In the genomic region with DNA sequence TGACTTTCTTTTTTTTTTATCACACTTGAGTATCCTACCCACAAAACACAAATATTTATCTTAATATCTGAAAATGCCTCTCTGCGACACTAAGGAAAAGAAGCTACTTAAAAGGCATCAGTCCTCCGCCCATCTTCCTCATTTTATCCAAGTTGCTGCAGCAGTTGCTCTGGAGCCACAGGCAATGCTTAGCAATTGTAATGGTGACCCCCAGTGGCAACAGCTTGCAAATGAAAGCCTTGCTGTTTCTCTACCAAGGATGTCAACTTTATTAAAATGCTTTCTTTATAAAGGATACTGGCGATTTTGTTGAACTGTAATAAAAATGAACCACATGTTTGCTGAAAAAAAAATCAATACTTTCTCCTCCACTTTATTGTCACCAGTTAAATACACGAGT, we compare ENCODE assay signal across 10 mouse cellular contexts. TPM values are rescaled to one million over a fixed set of nuclear protein-coding genes. Genes with fewer than 3 reads are reported as not detected.
DNase-seq lines count a peak whose midpoint lies in the region; ATAC-seq and TF ChIP-seq lines count a peak whose summit lies in the region.
"Had no signal": no experiment of that assay in that cellular context is flagged by ENCODE, and none has a peak within 500 bp of the region (broad histone marks: within the 10 kb centered on the region; RNA-seq: fewer than 3 reads in every experiment).

No protein-coding gene starts in this region.

- TF ChIP-seq CTCF in liver, postnatal 0 days (IDR thresholded peaks at IDR 0.05; ENCODE audit: low read depth): peak; percentile 38
- peak; percentile 55; the same call in 1 of the 2 replicates for TF ChIP-seq CTCF in brain, embryonic 14.5 days (IDR thresholded peaks at IDR 0.05; ENCODE audit: borderline replicate concordance, extremely low read depth, insufficient read depth, insufficient read length)

- no peaks in the 10 kb centered on the region for H3K9me3 ChIP-seq in forebrain, embryonic 14.5 days (replicated peaks; ENCODE audit: control insufficient read depth, low read length)
- no peaks in the 10 kb centered on the region for H3K9me3 ChIP-seq in forebrain, embryonic 10.5 days
- no peaks in the 10 kb centered on the region for H3K9me3 ChIP-seq in liver, postnatal 0 days (ENCODE audit: low read length)

- no peak for TF ChIP-seq EP300 in liver, postnatal 0 days (IDR thresholded peaks at IDR 0.05; ENCODE audit: low read depth)

- H3K27ac ChIP-seq in forebrain, embryonic 14.5 days (ENCODE audit: low read depth, low read length): no peak overlapping the region
- no peak overlapping the region for H3K27ac ChIP-seq in forebrain, embryonic 10.5 days
- H3K27ac ChIP-seq in liver, postnatal 0 days (ENCODE audit: low read depth): no peak overlapping the region

- H3K27me3 ChIP-seq in forebrain, embryonic 14.5 days (replicated peaks; ENCODE audit: control insufficient read depth, insufficient read depth, low read length): no peaks in the 10 kb centered on the region
- no peaks in the 10 kb centered on the region for H3K27me3 ChIP-seq in forebrain, embryonic 10.5 days (ENCODE audit: poor library complexity, severe bottlenecking)
- H3K27me3 ChIP-seq in liver, postnatal 0 days (ENCODE audit: insufficient read depth, low read length): no peaks in the 10 kb centered on the region

- H3K36me3 ChIP-seq in forebrain, embryonic 14.5 days (ENCODE audit: control insufficient read depth, insufficient read depth, low read length): no peaks in the 10 kb centered on the region
- H3K36me3 ChIP-seq in forebrain, embryonic 10.5 days (replicated peaks): no peaks in the 10 kb centered on the region
- H3K36me3 ChIP-seq in liver, postnatal 0 days (replicated peaks; ENCODE audit: insufficient read depth, low read length): no peaks in the 10 kb centered on the region

- DNase-seq in forebrain, embryonic 14.5 days (ENCODE audit: low spot score): peak; percentile 63
- no peak for DNase-seq in forebrain, embryonic 10.5 days (ENCODE audit: extremely low spot score, low spot score)
- DNase-seq in liver, postnatal 0 days: peak; percentile 11
- DNase-seq in liver: no peak
- peak; percentile 77 for DNase-seq in brain, embryonic 14.5 days (ENCODE audit: low read depth)
- DNase-seq in mesoderm, embryonic 11.5 days (ENCODE audit: low read depth, low spot score): peak; percentile 11
- no peak for DNase-seq in heart, postnatal 36 days
- DNase-seq: lung, adult 18-20 months had no signal

- H3K4me2 ChIP-seq in forebrain, embryonic 14.5 days (ENCODE audit: low read length): no peak overlapping the region
- no peak overlapping the region for H3K4me2 ChIP-seq in liver, postnatal 0 days (ENCODE audit: low read depth, low read length)

- TF ChIP-seq POLR2A in brain, embryonic 14.5 days (IDR thresholded peaks at IDR 0.05; ENCODE audit: borderline replicate concordance, extremely low read depth, insufficient read depth, insufficient read length, poor library complexity, severe bottlenecking): no peak

- no peaks in the 10 kb centered on the region for H3K4me1 ChIP-seq in forebrain, embryonic 14.5 days (ENCODE audit: control insufficient read depth, insufficient read depth, low read length)
- H3K4me1 ChIP-seq in forebrain, embryonic 10.5 days: no peaks in the 10 kb centered on the region
- no peaks in the 10 kb centered on the region for H3K4me1 ChIP-seq in liver, postnatal 0 days (ENCODE audit: insufficient read depth)

- intact Hi-C loops in heart, postnatal 36 days (cut with DNase I): no loop called here

- 47% methylated on average over 4 of the region's 4 CpGs for WGBS in forebrain, embryonic 14.5 days
- WGBS in forebrain, embryonic 10.5 days: 49% methylated on average over 4 of the region's 4 CpGs
- 24% methylated on average over 4 of the region's 4 CpGs for WGBS in liver, postnatal 0 days (ENCODE audit: insufficient replicate concordance)

- H3K9ac ChIP-seq in forebrain, embryonic 14.5 days (ENCODE audit: low read length): no peak overlapping the region
- no peak overlapping the region for H3K9ac ChIP-seq in liver, postnatal 0 days (replicated peaks)

- ATAC-seq in forebrain, embryonic 14.5 days: no peak
- ATAC-seq in liver, postnatal 0 days: no peak
- ATAC-seq in erythroblast, adult 5-6 weeks (replicated peaks; ENCODE audit: low FRiP score, poor library complexity, severe bottlenecking): no peak

- no peak overlapping the region for H3K4me3 ChIP-seq in forebrain, embryonic 14.5 days (ENCODE audit: low read depth, low read length)
- H3K4me3 ChIP-seq in forebrain, embryonic 10.5 days: no peak overlapping the region
- H3K4me3 ChIP-seq in liver, postnatal 0 days (ENCODE audit: low read depth, low read length): no peak overlapping the region

RNA-seq across cellular contexts. Expression of a gene that starts 2.0 kb away (rescaled TPM):
- polyA plus RNA-seq in forebrain, embryonic 14.5 days (2014; fragmentation: Nextera tagmentation; extraction: Ambion mirVana): not detected in 2 replicates
- polyA plus RNA-seq in forebrain, embryonic 10.5 days (2016; fragmentation: Nextera tagmentation; extraction: Ambion mirVana): not detected in 2 replicates
- not detected in 2 replicates for polyA plus RNA-seq in liver, postnatal 0 days (2015; fragmentation: Nextera tagmentation; extraction: Ambion mirVana)
- polyA plus RNA-seq in brain, embryonic 14.5 days (2012; rRNA removed): not detected in 2 replicates
- total RNA-seq in erythroblast, adult 5-6 weeks (2015; ENCODE audit: low replicate concordance): not detected in 2 replicates
- not detected in 2 replicates for total RNA-seq in erythroblast, adult 5-6 weeks (2017; ENCODE audit: low replicate concordance)
- not detected for total RNA-seq in heart, postnatal 36 days (2021)
- polyA plus RNA-seq: stomach, embryonic 14.5 days had no signal

Comparison
In these comparisons a context has a peak if more than half of its experiments do, and no peak if none do; other contexts are left out.
1. DNase-seq: peak in forebrain, embryonic 14.5 days (single experiment), liver, postnatal 0 days (single experiment), brain, embryonic 14.5 days (single experiment) and mesoderm, embryonic 11.5 days (single experiment); none in forebrain, embryonic 10.5 days (single experiment), liver (single experiment) and heart, postnatal 36 days (0 of 2).